Mouse (Mus musculus): ENCODE measurements around the gene C87436. TPM values are rescaled to one million over a fixed set of nuclear protein-coding genes. Genes with fewer than 3 reads are reported as not detected.
A peak's percentile ranks its signal among the peaks of the same experiment; 100 is the strongest.

The C87436 gene
- 10 to 100 TPM; 19.3 to 24.7 TPM for total RNA-seq (2021)
- long read RNA-seq, experiment 1, transcript C87436-201 (10 exons, 2,534 nt), result major isoform, 12 of 29 reads
- long read RNA-seq, experiment 1, partial matches to known transcripts, result 0 of 29 reads
- long read RNA-seq, experiment 1, other reads (novel, unspliced or antisense), result 15 of 29 reads
- long read RNA-seq, experiment 2, partial matches to known transcripts, result 2 of 25 reads
- long read RNA-seq, experiment 2, other reads (novel, unspliced or antisense), result 18 of 25 reads

DNA sequence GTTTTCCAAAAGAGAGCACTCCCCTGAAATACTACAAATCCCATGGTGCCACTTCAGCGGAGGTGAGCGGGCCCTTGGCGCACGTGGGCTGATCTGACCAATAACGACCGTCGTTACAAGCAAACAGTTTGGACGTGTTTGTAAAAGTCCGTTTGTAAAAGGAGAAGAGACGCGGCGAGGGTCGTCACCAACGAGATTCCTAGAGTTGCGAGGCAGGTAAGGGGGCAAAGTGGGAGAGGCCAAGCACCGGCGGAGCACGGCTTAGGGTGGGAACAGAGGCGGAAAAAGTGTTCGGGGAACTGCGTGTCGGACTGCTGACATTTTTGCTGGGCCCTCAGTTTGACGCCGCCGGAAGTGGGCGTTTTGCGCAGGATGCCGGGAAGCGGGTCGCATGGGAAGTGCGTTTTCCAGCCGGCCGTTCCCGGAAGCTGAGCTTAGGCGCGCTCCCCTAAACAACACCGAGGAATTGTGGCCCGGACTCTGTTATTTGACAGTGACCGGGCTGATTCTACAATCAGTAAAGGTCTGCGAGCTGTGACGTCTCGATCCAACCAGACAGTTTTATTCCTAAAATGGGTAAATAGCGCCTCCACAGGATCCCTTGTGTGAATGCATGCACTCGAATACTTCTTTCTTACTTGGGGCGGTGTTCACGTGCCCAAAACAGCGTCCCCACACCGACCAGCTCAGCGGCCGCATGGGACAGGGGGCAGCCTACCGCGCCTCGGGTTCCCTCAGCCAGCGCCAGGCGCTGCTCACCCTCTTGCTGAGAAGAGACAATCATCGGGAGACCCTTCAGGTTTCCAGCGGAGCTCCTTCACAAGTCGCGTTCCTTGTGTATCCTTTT is at the start of gene C87436:
C87436 (plus strand) TSS at position 103 of the 847 bp plus-strand sequence.
- intact Hi-C loops (cut with DNase I), result loop anchor here (1.0 to 5.0 kb wide), 2 partner anchors 88 to 234 kb away; partner anchors contain the start of gene Pcbp1
- peak; percentile 65 for TF ChIP-seq CTCF (IDR thresholded peaks at IDR 0.05)
- H3K27ac ChIP-seq, result peak within 1 kb of the TSS; percentile 98
- DNase-seq (ENCODE audit: extremely low spot score in 1 of 2, low spot score in 2 of 2), result peak; percentile 95 to 98
- H3K4me3 ChIP-seq, result peak within 1 kb of the TSS; percentile 65

DNA sequence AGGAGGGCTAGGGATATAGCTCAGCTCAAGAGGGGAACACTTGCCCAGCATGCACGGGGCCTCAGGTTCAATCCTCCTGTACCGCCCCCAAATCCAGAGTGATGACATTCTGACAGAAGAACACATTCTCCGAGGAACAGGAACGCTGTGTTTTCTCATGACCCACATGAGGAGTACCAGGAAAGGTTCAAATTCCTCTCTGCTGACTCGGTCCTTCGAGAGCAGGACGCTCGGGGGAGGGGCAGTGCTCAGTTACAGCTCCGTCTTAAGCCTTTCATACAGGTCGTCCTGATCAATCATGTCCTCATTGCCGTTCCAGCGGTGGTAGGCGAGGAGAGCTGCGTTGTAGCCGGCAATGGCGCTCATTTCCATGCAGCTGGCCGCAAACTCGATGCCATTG is 49.7 kb upstream of the C87436 start:
- Histone ChIP-seq H3K27ac (no peak overlapping the region), H3K4me3 (no peak overlapping the region)
- no peak for TF ChIP-seq CTCF (IDR thresholded peaks at IDR 0.05)
- DNase-seq (ENCODE audit: extremely low spot score in 1 of 2, low spot score in 2 of 2), result no peak
- intact Hi-C loops (cut with DNase I), result no loop called here

DNA sequence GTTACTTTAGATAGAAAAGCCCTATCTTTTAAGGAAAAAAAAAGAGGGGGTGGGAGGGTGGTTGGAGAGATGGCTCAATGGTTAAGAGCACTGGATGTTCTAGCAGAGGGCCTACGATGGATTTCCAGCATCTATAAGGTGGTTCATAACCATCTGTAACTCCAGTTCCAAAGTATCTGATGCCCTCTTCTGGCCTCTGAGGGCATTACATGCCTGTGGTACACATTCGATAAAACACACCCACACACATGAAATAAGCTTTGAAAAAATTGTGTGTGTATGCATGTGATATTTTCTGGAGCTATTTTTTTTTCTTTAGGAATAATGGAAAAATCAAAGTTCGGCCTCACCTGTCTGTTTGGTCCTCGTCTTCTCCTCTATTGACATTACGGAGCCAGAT is 46.8 kb upstream of the C87436 start:
- peak; percentile 38 for TF ChIP-seq CTCF (IDR thresholded peaks at IDR 0.05)
- Histone ChIP-seq H3K4me3 (no peak overlapping the region), H3K27ac (no peak overlapping the region)
- intact Hi-C loops (cut with DNase I), result no loop called here
- DNase-seq (ENCODE audit: extremely low spot score in 1 of 2, low spot score in 2 of 2), result no peak

DNA sequence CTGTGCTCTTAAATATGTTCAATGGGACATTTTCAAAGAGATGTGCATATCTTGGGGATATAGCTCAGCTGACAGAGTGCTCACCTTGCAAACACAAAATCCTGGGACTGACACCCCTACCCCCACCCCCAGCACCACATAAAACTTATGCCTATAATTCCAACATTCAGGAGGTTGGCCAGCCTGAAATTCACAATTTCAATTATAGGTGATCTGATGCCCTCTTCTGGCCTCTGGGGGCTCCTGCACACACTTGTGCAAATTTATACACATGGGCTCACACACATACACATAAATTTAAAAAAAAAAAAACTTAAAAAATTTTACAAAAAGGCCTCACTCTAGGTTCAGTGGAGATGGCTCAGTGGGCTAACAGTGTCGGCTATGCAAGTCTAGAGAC is 45.0 kb upstream of the C87436 start:
- intact Hi-C loops (cut with DNase I), result no loop called here
- no peak for DNase-seq (ENCODE audit: extremely low spot score in 1 of 2, low spot score in 2 of 2)
- TF ChIP-seq CTCF (IDR thresholded peaks at IDR 0.05), result peak; percentile 9; the same call in 1 of the 2 replicates
- no peak overlapping the region for H3K27ac ChIP-seq
- no peak overlapping the region for H3K4me3 ChIP-seq

DNA sequence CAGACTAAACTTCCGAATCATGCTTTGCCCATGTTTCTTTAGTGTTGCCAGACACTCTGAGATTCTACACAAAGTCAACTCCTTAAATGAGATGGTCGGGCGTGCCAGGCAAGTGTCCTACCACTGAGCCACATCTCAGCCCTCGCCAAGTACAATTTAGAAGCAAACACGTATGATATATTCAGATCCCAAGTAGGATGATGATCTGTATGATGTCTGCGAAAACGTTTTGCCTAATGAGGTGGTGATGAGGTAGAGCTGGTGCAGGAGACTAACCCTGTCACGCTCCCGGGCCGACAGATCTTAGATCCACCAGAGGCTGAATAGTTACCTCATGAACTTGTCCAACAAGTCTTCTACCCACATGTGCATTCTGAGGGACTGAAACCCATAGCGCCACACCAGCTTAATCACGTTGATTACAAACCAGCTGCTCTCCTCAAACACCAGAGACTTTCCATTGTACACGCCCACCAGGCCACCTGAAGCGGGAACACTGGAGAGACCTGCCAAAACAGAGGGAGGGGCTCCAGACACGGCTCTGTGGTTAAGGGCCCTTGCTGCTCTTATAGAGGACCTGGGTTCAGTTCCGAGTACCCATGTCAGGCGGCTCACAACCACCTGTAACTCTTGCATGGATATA is 44.0 kb upstream of the C87436 start:
- TF ChIP-seq CTCF (IDR thresholded peaks at IDR 0.05), result no peak
- DNase-seq (ENCODE audit: extremely low spot score in 1 of 2, low spot score in 2 of 2), result no peak
- intact Hi-C loops (cut with DNase I), result no loop called here
- no peak overlapping the region for H3K4me3 ChIP-seq
- no peak overlapping the region for H3K27ac ChIP-seq

DNA sequence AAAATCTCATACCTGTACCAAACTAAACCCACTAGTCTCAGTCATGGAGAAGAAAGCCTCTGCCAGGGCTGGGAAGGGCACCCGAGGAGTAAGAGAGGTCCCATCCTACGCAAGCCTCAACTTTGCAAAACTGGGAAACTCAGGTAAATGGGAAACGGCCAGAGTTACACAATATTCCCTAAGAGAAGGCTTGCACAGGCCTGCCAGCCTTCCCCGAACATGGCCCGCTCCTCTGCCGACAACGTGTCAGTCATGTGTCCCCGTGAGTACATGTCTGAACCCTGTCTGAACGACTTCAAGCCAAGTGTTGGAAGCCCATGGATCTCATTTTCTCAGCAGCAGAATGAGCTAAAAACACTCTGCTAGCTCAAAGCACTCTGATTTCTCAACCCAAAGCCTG is 43.2 kb upstream of the C87436 start:
- DNase-seq (ENCODE audit: extremely low spot score in 1 of 2, low spot score in 2 of 2), result no peak
- intact Hi-C loops (cut with DNase I), result no loop called here
- Histone ChIP-seq H3K27ac (no peak overlapping the region), H3K4me3 (no peak overlapping the region; the same call in 1 of the 2 replicates)
- no peak for TF ChIP-seq CTCF (IDR thresholded peaks at IDR 0.05)

DNA sequence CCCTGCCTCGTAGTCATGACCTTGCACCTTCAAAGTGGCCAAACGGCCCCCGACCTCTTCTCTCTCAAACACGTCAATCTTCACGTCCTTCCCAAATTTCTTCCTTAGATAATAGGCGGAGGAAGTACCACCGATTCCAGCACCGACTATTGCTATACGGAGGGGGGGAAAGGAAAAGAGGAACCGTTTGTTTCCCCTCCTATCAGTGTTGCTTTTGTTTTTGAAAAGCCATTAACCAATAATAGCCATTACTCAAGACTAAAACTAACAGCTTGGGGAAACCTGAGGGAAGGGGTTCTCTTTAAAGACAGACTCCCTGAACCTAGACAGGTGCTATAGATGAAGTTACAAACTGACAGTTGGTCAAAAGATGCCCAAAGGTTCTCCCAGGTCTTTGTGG is 42.2 kb upstream of the C87436 start:
- DNase-seq (ENCODE audit: extremely low spot score in 1 of 2, low spot score in 2 of 2), result no peak
- TF ChIP-seq CTCF (IDR thresholded peaks at IDR 0.05), result no peak
- H3K27ac ChIP-seq, result peak overlapping the region; percentile 96
- H3K4me3 ChIP-seq, result peak overlapping the region; percentile 95
- intact Hi-C loops (cut with DNase I), result loop anchor here (2.0 kb wide), 2 partner anchors 25 to 267 kb away; partner anchors contain the start of gene Snrpg

DNA sequence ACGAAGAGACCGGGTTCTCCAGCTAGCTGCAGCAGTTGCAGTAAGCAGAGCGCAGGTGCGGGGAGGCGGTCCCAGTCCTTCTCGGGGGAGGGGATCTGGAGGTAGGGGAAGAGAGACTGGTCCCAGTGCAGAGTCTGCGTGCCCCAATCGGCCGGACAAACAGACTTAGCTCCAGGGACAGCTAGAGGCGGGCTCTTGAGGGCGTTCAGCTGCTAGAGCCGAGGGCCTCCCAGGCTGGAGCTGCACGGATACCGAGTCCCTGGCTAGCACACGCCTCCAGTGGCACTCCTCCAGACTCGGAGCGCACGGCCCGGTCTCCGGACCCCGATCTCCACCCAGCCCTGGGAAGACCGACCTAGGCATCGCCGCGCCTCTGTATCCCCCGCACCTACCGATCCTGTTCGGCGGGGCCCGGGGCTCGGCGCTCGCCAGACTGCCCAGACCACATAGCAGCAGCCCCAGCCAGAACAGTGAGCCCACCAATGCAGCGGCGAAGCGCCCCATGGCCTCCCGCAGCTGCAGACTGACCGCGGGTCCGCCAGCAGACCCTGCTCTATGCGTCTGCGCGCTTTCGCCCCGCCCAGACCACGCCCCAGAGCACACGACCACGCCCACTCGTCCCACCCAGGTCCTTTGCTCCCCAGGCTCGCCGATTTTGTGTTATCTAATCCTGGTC is 41.5 kb upstream of the C87436 start, which contains the start of gene Pcyox1:
Pcyox1 (minus strand) TSS at position 574 of the 676 bp plus-strand sequence.
- Histone ChIP-seq H3K4me3 (peak within 1 kb of the TSS; percentile 95), H3K27ac (peak within 1 kb of the TSS; percentile 96)
- intact Hi-C loops (cut with DNase I), result loop anchor here (2.0 kb wide), 2 partner anchors 26 to 268 kb away; partner anchors contain the start of gene Snrpg
- peak; percentile 84 to 86 for DNase-seq (ENCODE audit: extremely low spot score in 1 of 2, low spot score in 2 of 2)
- no peak for TF ChIP-seq CTCF (IDR thresholded peaks at IDR 0.05)

DNA sequence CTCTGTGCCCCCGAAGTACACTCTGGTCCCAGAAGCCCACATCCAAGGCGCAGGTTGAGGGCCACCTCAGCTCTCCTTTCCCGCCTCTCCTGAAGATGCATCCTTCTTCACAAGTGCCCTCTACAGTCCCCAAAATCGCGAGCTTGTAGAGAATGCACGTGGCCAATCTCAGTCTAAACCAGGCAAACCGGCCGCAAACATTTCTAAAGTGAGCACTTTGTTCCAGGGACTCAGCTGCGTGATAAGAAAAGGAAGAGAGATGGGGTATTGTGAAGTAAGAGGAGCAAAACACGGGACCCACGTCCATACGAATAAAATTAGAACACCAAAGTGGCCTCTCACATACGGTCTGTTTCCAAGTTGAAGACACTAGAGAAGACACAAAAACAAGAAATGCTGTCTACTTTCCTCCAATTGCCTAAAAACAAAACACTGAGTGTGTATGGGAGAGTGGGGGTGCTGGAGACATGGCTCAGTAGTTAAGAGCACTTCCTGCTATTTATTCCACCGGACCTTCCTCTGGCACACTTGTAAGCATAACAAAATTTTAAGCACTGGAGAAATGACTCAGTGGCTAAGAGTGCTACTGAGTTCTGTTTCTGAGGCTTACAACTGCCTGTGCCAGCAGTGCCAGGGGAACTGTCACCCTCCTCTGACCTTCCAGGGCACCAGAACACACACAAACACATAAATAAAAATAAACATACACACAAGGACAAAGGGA is 40.8 kb upstream of the C87436 start:
- DNase-seq (ENCODE audit: extremely low spot score in 1 of 2, low spot score in 2 of 2), result no peak
- intact Hi-C loops (cut with DNase I), result loop anchor here (2.0 kb wide), 2 partner anchors 27 to 269 kb away; partner anchors contain the start of gene Snrpg
- peak overlapping the region; percentile 95 for H3K4me3 ChIP-seq
- no peak for TF ChIP-seq CTCF (IDR thresholded peaks at IDR 0.05)
- peak overlapping the region; percentile 96 for H3K27ac ChIP-seq

DNA sequence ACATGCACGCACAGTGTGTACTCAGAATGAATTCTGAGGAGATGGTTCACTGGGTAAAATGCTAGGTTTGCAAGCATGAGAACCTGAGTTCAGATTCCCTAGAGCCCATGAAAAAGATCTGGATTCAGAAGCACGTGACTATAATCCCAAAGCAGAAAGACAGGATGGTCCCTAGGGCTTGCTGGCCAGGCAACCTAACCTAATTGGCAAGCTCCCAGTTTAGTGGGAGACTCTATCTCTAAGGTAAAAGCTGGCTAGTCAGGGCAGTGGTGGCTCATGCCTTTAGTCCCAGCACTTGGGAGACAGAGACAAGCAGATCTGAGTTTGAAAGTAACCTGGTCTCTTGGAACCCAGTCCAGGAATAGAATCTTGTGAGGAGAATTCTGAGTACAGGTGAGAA is 39.2 kb upstream of the C87436 start:
- DNase-seq (ENCODE audit: extremely low spot score in 1 of 2, low spot score in 2 of 2), result no peak
- intact Hi-C loops (cut with DNase I), result no loop called here
- no peak for TF ChIP-seq CTCF (IDR thresholded peaks at IDR 0.05)
- no peak overlapping the region for H3K27ac ChIP-seq
- no peak overlapping the region for H3K4me3 ChIP-seq

DNA sequence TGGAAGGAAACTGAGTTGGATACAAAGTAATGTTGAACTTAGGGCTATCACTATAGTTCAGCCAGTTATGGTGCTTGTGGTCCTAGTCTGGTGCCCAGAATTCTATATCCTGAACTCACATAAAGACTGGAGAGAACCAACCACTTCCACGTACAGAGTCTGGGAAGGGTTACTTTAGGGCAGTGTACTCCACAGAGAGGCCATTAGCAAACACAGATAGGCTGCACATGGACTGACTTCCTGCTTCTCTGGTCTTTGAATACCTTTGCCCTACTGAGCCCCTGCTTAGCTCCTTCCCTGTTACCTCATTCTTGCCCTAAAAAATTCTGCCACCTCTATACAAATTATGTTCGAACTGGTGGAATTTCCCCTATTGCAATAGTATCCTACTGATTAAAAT is 38.2 kb upstream of the C87436 start:
- H3K27ac ChIP-seq, result no peak overlapping the region
- intact Hi-C loops (cut with DNase I), result no loop called here
- DNase-seq (ENCODE audit: extremely low spot score in 1 of 2, low spot score in 2 of 2), result no peak
- H3K4me3 ChIP-seq, result no peak overlapping the region
- TF ChIP-seq CTCF (IDR thresholded peaks at IDR 0.05), result no peak

Measured in left cerebral cortex, adult 2 months (tissue).